Mouse (Mus musculus): ENCODE results near the gene Igdcc3. TPM values are rescaled to one million over a fixed set of nuclear protein-coding genes. Genes with fewer than 3 reads are reported as not detected.
A peak's percentile ranks its signal among the peaks of the same experiment; 100 is the strongest.

Gene Igdcc3
- total RNA-seq, 2 experiments from 2014 or later = 0.59 to 0.65 TPM

DNA sequence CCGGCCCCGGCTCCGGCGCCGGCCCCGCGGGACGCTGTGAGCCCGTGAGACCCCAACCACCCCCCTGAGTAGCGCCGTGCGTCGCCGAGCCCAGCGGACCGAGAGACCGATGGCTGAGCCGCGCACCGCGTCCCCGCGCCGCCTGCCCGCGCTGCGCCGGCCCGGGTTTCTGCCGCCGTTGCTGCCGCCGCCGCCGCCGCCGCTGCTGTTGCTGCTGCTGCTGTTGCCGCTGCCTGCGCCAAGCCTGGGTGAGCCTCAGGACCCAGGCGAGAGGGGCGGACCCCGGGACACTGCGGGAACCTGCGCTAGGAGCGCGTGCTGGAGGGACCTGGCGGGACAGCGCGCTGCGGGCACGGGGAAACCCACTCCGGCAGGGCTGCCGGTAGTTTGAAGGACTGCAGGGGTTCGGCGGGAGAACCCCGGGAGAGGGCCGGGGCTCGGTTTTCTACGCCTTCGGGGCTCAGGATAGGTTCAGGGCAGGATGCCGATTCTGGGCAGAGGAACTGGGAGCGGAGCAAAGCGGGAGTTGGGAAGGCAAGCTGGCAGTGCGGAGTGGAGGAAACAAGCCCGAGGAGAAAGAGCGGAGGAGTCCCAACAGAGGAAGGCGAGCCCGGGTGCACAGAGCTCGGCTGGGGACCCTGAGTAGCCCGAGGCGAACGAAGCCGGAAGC lies 452 bp downstream of the Igdcc3 start:
- DNase-seq = peak; percentile 61

DNA sequence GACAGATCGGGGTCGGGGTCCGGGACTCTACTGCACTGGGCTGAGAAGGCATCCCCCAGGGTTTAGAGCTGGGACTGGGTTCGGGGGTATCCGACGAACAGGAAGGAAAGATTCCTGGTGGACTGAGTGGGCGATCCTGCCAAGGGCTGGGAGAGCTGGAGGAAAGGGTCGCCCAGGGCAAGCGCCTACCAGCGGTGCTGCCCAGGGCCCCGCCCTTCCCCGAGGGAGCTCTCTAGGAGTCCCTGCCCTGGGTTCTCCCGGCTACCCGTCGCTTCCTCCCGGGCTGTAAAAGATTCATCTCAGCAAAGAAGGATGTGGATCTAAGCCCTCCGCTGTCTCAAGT lies 958 bp downstream of the Igdcc3 start:
- peak; percentile 47 for DNase-seq

DNA sequence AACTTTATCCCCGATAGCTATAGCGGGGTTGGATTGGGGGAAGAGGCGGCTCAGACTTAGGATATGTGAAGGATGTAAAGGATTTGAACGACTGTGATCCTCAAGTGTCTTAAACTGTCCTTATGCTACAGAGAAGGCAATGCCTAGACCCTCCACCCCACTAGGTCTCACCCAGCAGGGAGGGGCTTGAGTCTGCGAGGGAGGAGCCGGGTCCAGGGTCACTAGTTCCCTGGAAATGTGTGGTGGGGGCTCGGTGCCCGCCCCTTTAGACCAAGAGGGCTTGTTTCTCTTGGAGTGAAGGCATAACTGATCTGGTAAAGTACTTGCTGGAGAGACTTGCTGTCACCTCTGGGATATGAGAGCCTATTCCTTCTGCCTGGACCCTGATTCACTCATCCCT lies 1.4 kb downstream of the Igdcc3 start:
- DNase-seq = no peak

DNA sequence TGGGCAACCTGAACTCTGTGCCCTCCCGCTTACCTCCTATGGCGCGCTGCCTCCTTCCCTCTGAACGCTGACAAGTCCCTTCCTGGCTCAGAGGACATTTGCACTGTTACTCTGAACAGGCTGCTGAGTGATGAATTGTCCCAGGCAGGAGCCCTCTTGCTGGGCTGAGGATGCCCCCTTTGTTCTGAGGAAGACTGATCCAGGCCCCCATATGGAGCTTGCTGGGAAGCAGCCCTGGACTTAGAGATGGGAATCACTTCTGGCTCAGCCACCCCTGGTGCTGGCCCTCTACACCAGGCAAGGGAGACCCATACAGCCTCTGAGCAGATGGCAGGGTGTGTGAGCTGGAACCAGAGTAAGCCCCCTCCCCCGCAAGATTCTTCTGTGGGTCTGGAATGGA lies 5.0 kb downstream of the Igdcc3 start:
- DNase-seq = no peak

DNA sequence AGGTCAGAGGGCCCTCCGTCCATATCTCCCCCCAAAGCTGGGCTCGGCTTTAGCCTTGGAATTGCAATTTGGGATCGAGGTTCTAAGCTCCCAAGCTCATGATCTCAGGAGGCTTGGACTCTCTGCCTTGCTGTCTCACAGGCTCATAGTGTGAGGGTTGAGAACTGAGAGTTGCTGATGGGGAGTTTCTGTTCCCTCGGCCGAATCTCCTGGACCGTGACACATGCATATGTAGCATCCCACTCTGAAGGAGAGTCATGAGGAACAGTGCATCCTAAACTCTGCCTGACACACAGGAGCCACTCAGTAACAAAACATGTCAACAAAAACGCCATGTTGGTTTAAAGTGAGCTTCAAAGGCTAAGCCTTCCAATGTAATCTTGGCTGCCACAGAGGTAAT lies 7.5 kb downstream of the Igdcc3 start:
- no peak for DNase-seq

DNA sequence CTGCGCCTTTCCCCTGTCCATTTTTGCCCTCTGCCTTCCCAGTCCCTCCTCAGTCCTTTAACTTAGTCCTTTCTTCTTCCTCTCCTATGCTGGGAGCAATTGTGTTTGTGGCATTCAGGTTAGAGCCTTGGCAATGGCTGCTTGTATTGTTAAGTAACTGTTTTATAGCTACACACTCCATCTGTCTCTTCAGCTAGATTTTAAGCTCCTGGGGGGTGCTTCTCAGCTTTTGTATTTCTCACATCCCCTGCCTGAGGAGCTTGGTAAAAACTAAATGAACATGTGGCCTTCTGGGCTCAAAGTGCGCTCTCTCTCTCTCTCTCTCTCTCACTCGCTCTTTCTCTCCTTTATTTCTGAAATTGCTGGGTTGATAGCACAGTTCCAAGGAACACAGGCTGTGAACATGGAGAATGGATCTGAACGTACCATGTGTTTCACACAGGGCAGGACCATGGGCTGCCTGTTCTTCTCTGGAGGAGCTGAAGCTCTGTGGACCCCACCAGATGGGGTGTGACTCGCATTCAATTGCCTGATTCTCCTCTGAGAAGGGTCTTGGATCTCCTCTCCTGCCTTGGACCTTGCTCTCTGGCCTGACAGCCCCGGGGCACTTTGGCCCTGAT lies 11.8 kb downstream of the Igdcc3 start:
- no peak for DNase-seq

DNA sequence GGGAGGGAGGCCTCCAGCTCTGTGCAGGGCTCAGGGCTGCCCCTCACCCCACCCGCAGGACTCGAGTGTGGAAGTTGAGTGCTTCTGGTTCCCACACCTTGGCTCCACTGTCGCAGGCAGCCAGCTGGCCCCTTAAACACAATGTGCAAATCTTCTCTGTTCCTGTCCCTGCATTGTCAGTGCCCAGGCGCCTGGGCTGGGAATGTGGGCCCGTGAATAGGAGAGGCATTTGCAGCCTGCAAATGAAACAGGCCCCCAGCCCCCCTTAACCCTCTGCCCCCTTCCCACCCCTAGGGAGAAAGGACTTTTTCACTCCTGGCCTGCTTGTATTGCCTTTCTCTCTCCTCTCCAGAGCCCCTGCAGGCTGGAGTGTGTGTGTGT lies 12.3 kb downstream of the Igdcc3 start:
- no peak for DNase-seq

DNA sequence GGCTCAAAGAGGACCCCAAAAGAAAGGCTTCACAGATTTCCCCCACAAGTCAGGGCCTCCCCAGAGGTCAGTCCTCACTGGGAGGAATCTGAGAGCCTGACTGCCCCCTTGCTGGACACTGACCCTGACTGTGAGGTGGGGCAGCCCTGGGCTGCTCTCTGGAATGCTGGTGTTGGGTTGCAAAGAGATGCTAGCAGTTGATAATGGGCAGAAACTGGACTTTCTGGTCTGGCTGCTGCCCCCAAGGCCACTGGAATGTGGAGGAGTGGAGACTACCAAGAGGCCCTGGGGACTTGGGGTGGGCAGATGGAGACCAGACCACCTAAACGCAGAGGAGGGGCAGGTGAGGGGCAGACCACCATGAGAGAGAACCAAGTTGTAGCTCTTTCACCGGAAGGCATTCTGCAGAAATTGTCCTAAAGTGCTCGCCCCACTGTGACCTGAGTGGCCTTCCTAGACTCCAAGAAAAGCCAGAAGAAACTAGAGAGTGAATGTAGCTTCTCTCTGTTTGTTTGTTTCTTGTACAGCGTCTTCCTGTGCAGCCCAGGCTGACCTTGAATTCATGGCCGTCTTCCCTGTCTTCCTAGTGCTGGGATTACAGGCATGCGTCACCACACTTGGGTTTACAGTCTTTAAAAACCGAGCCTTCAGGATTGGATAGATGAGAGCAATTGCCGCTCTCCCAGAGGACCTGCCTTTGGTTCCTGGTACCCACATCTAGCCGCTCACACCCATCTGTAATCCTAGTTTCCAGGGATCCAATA lies 13.9 kb downstream of the Igdcc3 start:
- no peak for DNase-seq

DNA sequence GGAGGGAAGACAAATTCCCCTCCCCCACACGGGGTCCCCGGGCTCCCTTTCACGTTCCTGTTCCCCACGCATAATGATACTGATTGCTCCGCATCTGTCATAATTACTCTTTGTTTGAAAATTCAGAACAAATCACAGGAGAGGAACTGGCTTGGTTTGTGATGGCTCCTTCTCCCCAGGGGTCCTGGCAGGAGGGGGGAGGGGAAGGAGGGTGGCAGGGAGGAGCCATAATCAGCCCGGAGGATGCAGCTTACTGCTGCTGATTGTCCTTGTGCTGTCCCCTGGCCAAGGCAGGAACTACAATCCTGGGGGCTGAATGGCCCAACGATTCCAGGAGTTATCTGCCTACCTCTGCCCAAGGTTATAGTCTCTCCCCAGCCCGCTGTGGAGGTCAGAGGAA lies 15.6 kb downstream of the Igdcc3 start:
- no peak for DNase-seq

DNA sequence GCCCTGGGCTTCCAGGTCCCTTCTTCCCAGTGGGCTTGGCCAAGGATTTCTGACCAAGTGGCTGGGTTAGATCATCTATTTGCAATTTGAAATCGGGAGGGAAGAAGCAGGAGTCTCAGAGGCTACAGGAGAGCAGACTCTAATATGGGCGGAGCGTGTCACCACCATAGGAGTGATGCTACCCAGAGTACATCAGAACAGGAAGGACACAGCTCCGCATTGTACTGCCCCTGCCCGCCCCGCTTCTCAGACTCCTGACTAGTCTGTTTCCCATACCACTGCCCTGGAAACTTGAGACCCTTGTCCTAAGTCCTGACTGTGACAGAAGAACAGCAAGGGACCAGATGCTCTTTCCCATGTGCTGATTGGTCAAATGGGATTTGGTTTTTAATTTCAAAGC lies 16.6 kb downstream of the Igdcc3 start:
- DNase-seq = no peak

DNA sequence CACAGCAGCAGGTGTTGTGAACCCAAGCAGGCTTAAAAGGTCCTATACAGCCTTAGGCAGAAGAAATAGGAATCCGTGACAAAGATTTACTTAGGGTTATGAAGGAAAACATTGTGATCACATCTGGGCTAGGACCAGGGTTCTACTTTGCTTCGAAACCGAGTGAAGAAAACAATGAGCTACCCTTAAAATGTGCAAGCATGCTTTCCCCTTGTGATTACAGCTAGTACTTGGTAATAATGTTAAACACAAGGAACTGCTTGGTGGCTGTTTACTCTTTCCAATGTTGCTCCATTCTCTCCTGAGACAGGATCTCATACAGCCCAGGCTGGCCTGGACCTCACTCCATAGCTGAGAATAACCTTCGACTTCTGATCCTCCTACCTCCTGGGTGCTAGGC lies 20.2 kb downstream of the Igdcc3 start:
- no peak for DNase-seq

DNA sequence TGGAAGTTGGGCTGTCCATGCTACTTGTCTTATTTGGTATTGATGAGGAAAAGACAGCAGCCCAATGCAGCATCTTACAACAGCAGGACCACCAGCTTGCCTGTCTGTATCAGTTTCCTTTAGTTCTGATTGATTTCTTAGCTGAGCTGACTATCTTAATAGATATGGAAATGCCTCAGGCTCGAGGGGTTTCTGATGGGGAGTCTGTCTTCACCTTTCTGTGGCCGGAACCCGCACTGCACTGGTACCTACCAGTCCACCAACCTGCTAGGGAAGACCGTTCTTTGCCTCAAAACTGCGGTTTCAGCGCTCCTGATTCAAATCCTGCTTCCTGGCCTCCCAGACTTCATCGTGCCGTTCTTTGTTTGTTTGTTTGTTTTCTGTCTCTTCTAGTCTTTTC lies 20.9 kb downstream of the Igdcc3 start:
- no peak for DNase-seq

DNA sequence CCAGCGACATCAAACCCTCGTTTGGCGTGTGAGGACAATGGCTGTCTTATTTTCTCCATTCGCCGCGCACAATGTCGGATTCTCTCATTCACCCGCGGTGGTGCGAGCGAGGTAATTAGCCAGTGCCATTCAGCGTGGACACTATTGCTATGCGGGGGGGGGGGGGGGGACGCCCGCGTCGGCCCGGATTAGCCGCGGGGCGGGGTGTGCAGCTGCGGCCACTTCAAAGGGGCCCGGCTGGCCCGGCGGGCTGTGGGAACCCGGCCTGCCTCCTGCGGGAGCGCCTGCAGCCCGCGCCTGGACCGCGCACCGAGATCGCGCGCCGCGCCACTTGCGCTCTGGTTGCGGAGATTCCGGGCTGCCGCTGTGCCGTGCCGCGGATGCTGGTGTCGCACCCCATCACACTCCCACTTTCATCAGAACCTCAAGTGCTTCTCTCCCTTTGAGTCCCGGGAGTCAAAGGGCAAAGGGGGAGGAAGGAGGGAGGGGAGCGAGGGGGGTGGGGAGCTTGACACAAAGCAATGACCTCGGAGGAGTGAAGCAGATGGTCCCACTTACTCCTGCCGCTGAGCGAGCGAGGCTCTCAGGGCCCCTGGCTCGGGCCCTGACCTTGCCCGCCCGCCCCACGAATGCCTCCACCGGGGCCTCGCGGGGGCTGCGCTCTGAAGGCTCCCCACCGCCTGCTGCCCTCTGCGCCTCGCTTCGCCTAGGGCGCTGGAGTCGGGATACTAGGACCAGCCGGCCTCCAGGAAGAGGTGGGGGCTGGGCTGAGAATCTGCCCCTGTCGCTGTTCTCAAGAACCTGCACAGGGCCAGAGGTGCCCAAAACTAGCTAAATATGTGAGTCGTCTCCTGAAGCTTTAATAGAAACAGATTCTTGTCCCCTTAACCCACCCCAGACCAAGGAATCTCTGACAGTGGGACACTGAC lies 22.0 kb downstream of the Igdcc3 start:
- DNase-seq = peak; percentile 36

DNA sequence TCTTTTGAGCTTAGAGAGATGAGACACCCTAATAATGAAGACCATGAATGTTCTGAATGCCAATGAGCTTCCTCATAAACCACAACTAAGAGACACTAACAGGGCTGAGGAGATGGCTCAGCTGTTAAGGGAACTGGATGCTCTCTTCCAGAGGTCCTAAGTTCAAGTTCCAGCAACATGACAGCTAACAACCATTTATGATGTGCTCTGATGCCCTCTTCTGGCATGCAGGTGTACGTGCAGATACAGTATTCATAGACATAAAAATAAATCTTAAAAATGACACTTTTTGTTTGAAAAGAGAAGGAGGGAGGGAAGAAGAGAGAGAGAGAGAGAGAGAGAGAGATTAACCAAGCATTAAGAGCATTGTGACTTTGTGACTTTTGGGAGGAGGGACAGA lies 23.9 kb downstream of the Igdcc3 start:
- no peak for DNase-seq

DNA sequence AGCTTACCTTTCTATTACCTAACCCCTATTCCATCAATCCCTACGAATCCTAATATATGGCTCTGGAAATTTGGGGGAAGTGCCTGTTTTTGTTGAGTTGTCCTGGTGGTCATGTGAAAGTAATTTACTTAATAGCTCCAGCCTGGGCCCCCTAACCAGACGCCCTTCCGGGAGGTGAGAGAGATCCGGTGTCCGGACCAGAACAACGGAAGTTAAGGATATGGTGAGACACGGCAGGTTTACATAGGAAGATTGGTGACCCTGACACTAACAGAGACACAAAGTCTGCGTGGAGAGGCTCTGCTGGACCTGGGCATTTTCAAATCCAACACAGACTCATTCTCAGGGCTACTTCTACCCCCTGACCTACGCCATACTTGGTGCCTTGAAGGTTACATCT lies 25.4 kb downstream of the Igdcc3 start:
- no peak for DNase-seq

DNA sequence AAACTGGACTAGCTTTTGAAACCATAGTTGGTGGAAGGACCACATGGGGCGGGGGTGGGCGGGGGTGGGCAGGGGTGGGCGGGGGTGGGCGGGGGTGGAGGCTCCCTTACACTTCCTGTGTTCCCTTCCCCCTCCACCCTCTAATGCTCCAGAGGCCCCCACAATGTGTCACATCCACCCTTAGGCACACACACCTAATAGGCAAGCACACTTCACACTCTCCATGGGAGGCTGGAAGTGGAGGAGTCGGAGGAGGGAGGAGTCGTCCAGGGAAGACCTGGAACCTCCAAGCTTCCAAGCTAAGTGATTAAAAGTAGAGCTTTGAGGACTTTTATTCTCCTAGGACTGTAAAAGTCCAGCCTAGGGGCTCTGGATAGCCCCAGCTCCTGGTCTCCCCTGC lies 27.5 kb downstream of the Igdcc3 start:
- no peak for DNase-seq

DNA sequence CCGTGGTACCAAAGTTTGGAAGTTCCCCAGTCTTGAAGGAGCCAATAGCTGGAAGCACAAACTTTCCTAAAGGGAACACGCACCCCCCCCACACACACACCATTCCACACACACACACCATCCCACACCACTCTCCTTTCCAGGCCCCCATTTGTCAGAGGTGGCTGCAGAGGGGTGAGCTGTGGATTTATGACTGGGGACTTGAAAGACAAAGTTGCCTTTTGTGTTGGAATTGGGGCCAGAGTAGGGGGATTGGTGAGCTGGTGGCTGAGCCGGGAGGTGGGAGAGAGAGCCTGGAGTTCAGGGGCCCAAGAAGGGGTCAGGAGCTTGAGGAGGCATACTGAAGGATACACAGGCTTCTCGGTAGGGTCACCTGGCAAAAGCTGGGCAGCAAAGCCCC lies 28.0 kb downstream of the Igdcc3 start:
- DNase-seq = no peak

DNA sequence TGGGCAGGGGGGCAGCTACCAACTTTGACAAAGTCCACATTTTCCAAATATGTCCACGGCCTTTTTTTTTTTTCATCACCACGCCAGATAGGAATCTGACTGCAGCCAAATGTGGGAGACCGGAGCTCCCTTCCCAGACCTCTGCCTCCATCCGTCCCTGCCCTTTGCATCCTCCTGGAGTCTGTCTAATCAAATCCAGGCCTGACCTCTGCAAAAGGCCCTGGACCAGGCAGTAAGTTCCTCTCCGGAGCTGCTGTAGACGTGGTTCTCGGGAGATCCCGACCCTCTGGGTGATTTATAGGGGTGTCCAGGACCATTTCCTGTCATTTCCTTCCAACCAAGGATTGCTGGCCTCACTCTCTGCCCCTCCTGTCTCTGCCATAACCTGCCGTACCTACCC lies 31.7 kb downstream of the Igdcc3 start:
- DNase-seq = no peak

DNA sequence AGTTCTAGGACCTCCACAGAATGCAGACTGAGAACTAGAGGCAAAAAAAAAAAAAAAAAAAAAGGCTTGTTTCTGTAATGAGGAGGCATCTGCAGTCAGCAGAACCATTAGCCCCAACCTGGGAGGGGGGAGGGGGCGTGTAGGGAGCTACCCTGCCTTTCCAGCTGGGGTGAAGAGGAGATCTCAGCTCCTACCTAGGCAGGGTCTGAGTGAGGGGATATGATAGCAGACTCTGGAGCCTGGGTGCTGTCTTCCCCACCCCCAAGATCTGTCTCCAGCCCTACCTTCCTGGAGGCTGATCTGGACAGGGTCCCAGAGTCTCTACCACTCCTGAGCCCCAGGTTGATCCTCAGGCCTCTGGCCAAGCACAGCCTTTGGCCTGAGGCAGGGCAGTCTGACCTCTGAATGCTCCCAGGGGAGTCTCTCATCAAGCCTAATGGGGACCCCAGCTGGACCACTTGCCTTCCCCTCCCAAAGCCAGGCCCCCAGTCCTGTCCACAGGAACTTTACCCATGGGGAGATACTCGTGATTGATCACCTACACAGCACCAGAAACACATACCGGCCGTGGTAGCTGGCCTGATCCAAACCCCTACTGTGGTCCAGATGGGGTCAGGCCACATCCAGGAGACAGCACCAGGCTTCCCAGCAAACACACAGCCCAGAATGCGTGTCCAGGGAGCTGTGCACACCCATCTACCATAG lies 34.4 kb downstream of the Igdcc3 start:
- no peak for DNase-seq

DNA sequence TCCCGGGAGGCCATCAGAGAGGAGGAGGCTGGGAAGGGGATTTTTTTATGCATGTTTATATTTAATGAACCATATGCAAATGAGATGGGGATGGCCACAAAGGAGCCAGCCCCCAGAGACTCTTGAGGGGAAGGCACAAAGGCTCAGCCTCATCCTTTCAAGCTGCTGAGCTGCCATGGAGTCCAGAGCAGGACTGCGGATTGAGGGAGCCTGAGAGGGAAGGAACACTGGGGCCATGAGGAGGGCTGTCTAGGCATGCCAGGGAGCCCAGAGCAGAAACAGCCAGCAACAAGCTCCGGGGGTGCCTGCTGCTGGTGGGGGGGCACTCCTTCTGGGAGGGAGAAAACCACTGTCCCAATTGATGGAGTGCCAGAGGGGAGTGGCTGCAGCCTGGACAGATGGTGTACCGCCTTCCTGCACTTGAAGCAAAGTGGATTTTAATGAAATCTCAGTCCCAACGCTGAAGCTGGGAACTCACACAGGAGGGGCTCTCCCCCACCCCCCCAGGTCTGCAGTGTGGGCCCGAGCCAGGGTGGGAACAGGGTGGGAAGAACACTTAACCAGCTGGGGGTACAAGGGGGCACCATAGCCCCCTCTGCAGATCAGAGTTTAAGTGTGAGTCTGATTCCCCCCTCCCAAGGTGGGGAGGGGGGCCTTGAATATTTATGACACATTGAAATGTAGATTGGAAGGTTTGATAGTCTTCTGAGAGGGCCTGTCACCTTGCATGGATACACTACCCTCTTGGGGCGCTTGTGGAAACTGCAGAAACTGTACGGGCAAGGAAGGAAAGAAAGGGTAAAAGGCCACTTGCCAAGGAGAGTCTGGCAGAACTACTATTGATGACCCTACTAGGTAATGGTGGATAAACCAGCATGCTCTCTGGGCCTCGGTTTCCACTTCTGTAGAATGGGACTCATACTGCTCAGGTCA lies 35.2 kb downstream of the Igdcc3 start:
- DNase-seq = no peak

DNA sequence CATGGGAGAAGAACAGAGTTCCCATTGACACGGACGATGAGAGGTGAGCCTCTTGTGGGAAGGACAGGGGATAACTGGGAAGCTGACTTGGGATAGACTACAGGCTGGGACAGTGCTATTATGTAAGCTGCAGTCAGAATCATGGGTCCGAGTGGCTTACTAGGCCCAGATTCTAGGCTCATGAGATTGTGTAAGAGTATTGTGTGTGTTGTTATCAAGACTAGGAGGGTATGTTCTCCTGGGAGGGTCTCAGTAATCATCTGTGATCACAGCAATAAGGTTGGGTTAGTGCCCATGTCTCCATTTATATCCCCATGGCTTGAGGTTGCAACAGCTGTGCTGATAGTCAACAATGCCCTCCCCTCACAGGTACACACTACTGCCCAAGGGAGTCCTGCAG lies 36.5 kb downstream of the Igdcc3 start:
- DNase-seq = no peak

All from gastrocnemius, postnatal 10 days (tissue).